Mouse (Mus musculus) frontal cortex, postnatal 25 days (tissue): ENCODE results near the gene Marc2.

ENCODE experiments used
- DNase-seq, 2 experiments: peaks; one replicate each; pipeline ENCODE4 v3.0.0; 2022; ENCODE audit warnings: low spot score in 2 of 2

The Marc2 gene

GRCm38 (mm10) chr1:184853922-184854321, 7.7 kb upstream of the Marc2 start:
- DNase-seq: no peak

- peak in 1 of 2 experiments; percentile 51 for DNase-seq
Observed at GRCm38 (mm10) chr1:184853339-184853738, 7.1 kb upstream of the Marc2 start.

GRCm38 (mm10) chr1:184851741-184852618, 5.7 kb upstream of the Marc2 start:
- peak; percentile 37 to 69 for DNase-seq

- no peak for DNase-seq
Observed at GRCm38 (mm10) chr1:184851166-184851565, 4.9 kb upstream of the Marc2 start.

- no peak for DNase-seq
Observed at GRCm38 (mm10) chr1:184846973-184847372, 722 bp upstream of the Marc2 start.

GRCm38 (mm10) chr1:184845111-184846071, 860 bp downstream of the Marc2 start:
- peak; percentile 61 to 80 for DNase-seq

- no peak for DNase-seq
Observed at GRCm38 (mm10) chr1:184844326-184845066, 1.8 kb downstream of the Marc2 start.

GRCm38 (mm10) chr1:184837649-184838048, 8.6 kb downstream of the Marc2 start:
- no peak for DNase-seq

- DNase-seq: no peak
Observed at GRCm38 (mm10) chr1:184836350-184836749, 9.9 kb downstream of the Marc2 start.

- DNase-seq: no peak
Observed at GRCm38 (mm10) chr1:184833499-184833898, 12.8 kb downstream of the Marc2 start.

- DNase-seq: no peak
Observed at GRCm38 (mm10) chr1:184832211-184832610, 14.0 kb downstream of the Marc2 start.

- no peak for DNase-seq
Observed at GRCm38 (mm10) chr1:184829897-184830296, 16.4 kb downstream of the Marc2 start.

- no peak for DNase-seq
Observed at GRCm38 (mm10) chr1:184827175-184827701, 19.0 kb downstream of the Marc2 start.

- no peak for DNase-seq
Observed at GRCm38 (mm10) chr1:184825093-184825492, 21.2 kb downstream of the Marc2 start.

GRCm38 (mm10) chr1:184824439-184824851, 21.8 kb downstream of the Marc2 start:
- DNase-seq: peak; percentile 84

- peak in 1 of 2 experiments; percentile 15 for DNase-seq
Observed at GRCm38 (mm10) chr1:184822678-184823077, 23.6 kb downstream of the Marc2 start.

- no peak for DNase-seq
Observed at GRCm38 (mm10) chr1:184817768-184818167, 28.5 kb downstream of the Marc2 start.

GRCm38 (mm10) chr1:184811716-184812250, 34.5 kb downstream of the Marc2 start:
- DNase-seq: no peak

- DNase-seq: no peak
Observed at GRCm38 (mm10) chr1:184810780-184811575, 35.3 kb downstream of the Marc2 start, which contains the start of gene Marc1. Marc1 (minus strand) TSS chr1:184811313.

- DNase-seq: no peak
Observed at GRCm38 (mm10) chr1:184809578-184810001, 36.7 kb downstream of the Marc2 start.
